8 mouse cellular contexts compared by ENCODE assay signal in genomic region chr6:88812886-88813285, GRCm38 (mm10). TPM values are rescaled to one million over a fixed set of nuclear protein-coding genes. Genes with fewer than 3 reads are reported as not detected.
A peak's percentile ranks its signal among the peaks of the same experiment; 100 is the strongest.
DNase-seq lines count a peak whose midpoint lies in the region; ATAC-seq and TF ChIP-seq lines count a peak whose summit lies in the region.

No protein-coding gene starts in this region.

- H3K4me3 ChIP-seq in gastrocnemius, adult 2 months, result no peak overlapping the region
- no peak overlapping the region for H3K4me3 ChIP-seq in testis, adult 2 months (ENCODE audit: control insufficient read depth, low read depth, low read length)
- no peak overlapping the region for H3K4me3 ChIP-seq in embryonic facial prominence, embryonic 11.5 days (ENCODE audit: low read depth, low read length)

- TF ChIP-seq CTCF in gastrocnemius, adult 2 months (IDR thresholded peaks at IDR 0.05), result peak; percentile 81
- TF ChIP-seq CTCF in testis, adult 2 months (IDR thresholded peaks at IDR 0.05; ENCODE audit: control insufficient read depth, insufficient read depth, insufficient replicate concordance, low read depth, low read length), result no peak

- H3K9ac ChIP-seq in embryonic facial prominence, embryonic 11.5 days (replicated peaks; ENCODE audit: low read length), result no peak overlapping the region

- peak; percentile 18 for DNase-seq in gastrocnemius, adult 2 months
- no peak for DNase-seq in gastrocnemius, postnatal 36 days
- no peak for DNase-seq in testis, postnatal 10 days (ENCODE audit: low spot score)
- DNase-seq in embryonic facial prominence, embryonic 11.5 days (ENCODE audit: low spot score), result peak; percentile 73
- peak; percentile 42 to 61 for DNase-seq in lung, adult 18-20 months
- DNase-seq in thymus, postnatal 14 days, result peak; percentile 62
- no peak for DNase-seq in ovary, postnatal 14 days (ENCODE audit: low spot score)

- peaks cover 2% of the 10 kb centered on the region; the same call in 1 of the 2 replicates for H3K36me3 ChIP-seq in testis, adult 2 months (ENCODE audit: control insufficient read depth, insufficient read depth, low read length)
- no peaks in the 10 kb centered on the region for H3K36me3 ChIP-seq in embryonic facial prominence, embryonic 11.5 days (replicated peaks; ENCODE audit: control insufficient read depth, insufficient read depth, low read depth, low read length)

- peaks cover 10% of the 10 kb centered on the region for H3K4me1 ChIP-seq in testis, adult 2 months (ENCODE audit: control insufficient read depth, insufficient read depth, low read length)
- H3K4me1 ChIP-seq in embryonic facial prominence, embryonic 11.5 days (ENCODE audit: control insufficient read depth, insufficient read depth, low read length), result no peaks in the 10 kb centered on the region

- H3K27me3 ChIP-seq in testis, adult 2 months (ENCODE audit: control insufficient read depth, insufficient read depth, low read length), result no peaks in the 10 kb centered on the region
- no peaks in the 10 kb centered on the region for H3K27me3 ChIP-seq in embryonic facial prominence, embryonic 11.5 days (ENCODE audit: control insufficient read depth, insufficient read depth, low read length)

- H3K27ac ChIP-seq in gastrocnemius, adult 2 months, result peak overlapping the region; percentile 61
- peak overlapping the region; percentile 15; the same call in 1 of the 2 replicates for H3K27ac ChIP-seq in testis, adult 2 months (ENCODE audit: control insufficient read depth, insufficient read depth, low read depth, low read length)
- no peak overlapping the region for H3K27ac ChIP-seq in embryonic facial prominence, embryonic 11.5 days (replicated peaks; ENCODE audit: low read depth, low read length)

- no peak overlapping the region for H3K4me2 ChIP-seq in embryonic facial prominence, embryonic 11.5 days (ENCODE audit: low read depth, low read length)

- WGBS in embryonic facial prominence, embryonic 11.5 days, result 68% methylated on average over 3 of the region's 3 CpGs

- no peak for ATAC-seq in embryonic facial prominence, embryonic 11.5 days (replicated peaks; ENCODE audit: insufficient number of reproducible peaks, low FRiP score, low TSS enrichment, low read depth)

- intact Hi-C loops in gastrocnemius, adult 2 months (cut with DNase I), result no loop called here
- intact Hi-C loops in gastrocnemius, postnatal 36 days (cut with DNase I), result no loop called here

- no peak for TF ChIP-seq POLR2A in testis, adult 2 months (IDR thresholded peaks at IDR 0.05; ENCODE audit: control insufficient read depth, low read depth, low read length)

- H3K9me3 ChIP-seq in embryonic facial prominence, embryonic 11.5 days (replicated peaks; ENCODE audit: control insufficient read depth, low read length), result no peaks in the 10 kb centered on the region

RNA-seq across cellular contexts. Expression of gene Abtb1, which starts 28.9 kb away (rescaled TPM):
- total RNA-seq in gastrocnemius, adult 2 months (2021), result 10 to 100 TPM; 16.9 to 22.7 TPM
- total RNA-seq in gastrocnemius, postnatal 36 days (2021), result 10 to 100 TPM; 19.2 to 21.0 TPM
- polyA plus RNA-seq in testis, adult 2 months (2012; rRNA removed), result 46.5 and 51.8 TPM in 2 replicates
- polyA plus RNA-seq in embryonic facial prominence, embryonic 11.5 days (2014; fragmentation: Nextera tagmentation; extraction: Ambion mirVana), result 13.7 and 16.5 TPM in 2 replicates

Comparison
In these comparisons a context has a peak if more than half of its experiments do, and no peak if none do; other contexts are left out.
1. DNase-seq: peak in gastrocnemius, adult 2 months (single experiment), embryonic facial prominence, embryonic 11.5 days (single experiment), lung, adult 18-20 months (2 of 2) and thymus, postnatal 14 days (single experiment); none in gastrocnemius, postnatal 36 days (0 of 2), testis, postnatal 10 days (single experiment) and ovary, postnatal 14 days (single experiment).